Mouse (Mus musculus) testis, postnatal 10 days (tissue): ENCODE results near the gene Arrdc2.
"Not testable (repeated sequence)": the region's sequence is repeated elsewhere in the genome, so short reads cannot be mapped to it uniquely, and the experiment has no call there.

Experiments
- DNase-seq: peaks from one replicate; pipeline ENCODE4 v3.0.0; 2021; ENCODE audit warnings: low spot score

Gene Arrdc2

DNA sequence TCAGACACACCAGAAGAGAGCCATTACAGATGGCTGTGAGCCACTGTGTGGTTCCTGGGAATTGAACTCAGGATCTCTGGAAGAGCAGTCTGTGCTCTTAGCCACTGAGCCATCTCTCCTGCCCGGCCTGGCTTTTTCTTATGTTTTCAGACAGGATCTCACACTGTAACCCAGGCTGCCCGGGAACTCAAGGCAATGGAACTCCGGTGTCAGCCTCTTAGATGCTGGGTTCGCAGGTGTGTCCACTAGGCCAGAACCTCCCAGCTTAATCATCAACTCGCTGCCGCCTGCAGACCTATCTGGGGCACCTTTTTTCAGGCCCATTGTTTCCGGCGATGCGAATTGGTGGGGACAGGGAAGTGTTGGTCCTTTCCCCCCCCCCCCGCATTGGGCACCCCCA is 1.1 kb upstream of the Arrdc2 start:
- no peak for DNase-seq

DNA sequence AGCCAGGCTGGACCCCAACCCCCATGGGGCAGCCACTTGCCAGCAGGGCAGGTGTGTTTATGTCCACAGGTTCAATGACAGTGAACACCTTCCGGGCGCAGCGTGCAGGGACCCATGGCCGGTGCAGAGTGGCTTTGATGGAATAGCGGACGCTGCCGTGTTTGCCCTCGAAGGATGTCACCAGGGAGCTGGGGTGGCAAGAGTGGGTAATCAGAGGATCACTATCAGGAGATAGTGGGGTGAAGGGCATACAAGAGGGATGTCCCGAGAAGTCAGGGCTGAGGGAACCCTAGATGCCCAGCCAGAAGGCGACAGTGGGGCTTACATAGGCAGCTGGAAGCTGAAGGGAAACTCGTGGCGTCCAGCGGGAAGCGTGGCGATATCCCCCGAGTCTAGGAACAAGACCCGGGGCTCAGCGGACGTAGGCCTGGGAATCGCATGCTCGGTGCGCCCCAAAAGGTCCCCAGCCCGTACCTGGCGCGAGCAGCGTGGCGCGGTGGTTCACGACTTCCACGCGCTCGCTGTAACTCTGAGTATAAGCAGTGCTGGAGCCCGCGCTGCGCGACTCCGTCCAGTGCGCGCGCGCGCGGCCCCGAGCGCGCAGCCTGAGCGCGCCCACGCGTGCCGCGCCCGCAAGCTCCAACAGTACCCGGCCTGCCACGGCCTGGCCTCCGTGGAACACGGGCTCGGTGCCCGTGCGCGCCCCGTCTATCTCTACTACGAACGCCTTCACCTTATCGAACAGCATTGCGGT is 689 bp downstream of the Arrdc2 start:
- no peak for DNase-seq

DNA sequence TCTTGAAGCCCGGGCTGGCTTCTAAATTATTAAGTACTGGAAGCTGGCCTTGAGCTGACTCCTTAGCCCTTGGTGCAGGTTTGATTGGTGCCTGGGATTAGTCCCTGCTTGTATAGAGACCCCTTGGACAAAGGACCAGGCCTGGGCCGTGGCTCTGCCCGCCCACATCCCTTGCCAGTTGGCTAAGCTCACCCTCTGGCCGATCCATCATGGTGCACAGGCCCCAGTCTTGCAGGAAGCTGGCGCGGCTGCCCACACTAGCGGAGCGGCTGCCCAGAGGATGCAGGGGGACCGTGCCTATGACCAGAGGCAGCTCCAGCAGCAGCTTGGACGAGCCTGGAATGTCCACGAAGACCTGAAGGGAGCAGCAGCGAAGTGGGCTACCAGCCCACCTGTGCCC is 2.9 kb downstream of the Arrdc2 start:
- no peak for DNase-seq

DNA sequence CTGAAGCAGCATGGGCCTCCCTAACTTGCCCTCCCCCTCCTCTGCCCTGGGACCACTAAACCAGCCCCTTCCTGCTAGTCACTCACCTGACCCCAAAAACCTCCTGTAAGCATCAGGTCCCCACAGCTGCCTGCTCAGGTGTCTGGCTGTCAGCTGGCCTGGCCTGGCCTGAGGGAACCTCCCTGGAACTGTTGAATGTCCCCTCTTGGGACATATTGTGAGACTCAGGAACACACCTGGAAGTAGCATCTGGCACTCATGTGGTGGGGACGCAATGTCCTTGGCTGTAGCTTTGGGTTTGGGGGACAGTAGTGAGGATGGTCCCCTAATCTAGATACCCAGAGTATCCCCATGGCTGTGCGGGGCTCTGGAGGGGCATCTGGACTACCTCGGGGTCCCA is 5.4 kb downstream of the Arrdc2 start:
- no peak for DNase-seq

DNA sequence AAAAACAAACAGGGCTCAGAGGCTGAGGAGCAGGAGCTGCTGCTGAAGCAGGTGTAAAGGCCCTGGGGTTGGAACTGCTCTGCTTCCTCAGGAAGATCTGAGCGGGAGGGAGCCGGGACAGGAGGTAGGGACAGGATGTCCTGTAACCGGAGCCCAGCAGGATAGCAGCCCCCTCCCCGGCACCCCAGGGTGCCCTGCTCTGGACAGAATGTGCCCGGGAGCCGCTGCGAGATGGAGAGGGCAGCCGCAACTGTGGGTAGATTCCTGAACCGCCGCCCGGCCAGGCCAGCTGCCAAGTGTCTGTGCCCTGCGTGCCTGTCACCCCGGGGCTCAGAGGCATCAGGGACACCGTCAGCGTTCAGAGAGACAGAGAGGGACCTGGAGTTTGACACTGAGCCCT is 6.0 kb downstream of the Arrdc2 start:
- peak; percentile 64 for DNase-seq

DNA sequence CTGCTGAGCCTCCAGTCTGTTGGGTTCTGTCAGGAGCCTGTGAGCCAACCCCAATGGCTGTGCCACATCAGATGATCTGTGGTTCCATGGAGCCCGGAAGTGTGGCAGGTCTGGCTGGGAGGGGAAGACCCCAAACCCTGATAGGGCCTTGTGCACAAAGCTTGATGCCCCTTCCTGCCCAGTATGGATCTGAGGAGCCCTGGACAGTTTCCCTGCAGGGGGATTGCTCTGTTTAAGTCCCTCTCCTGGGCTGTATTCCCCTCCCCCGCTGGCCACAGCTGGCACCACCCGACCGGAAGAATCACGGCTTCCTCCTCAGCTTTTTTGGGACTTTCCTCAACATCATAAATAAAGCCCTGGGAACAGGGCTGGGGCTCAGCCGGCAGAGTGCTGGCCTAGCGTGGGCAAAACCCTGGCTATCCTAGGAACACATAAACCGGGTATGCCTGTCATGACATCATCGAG is 6.5 kb downstream of the Arrdc2 start:
- DNase-seq = no peak

DNA sequence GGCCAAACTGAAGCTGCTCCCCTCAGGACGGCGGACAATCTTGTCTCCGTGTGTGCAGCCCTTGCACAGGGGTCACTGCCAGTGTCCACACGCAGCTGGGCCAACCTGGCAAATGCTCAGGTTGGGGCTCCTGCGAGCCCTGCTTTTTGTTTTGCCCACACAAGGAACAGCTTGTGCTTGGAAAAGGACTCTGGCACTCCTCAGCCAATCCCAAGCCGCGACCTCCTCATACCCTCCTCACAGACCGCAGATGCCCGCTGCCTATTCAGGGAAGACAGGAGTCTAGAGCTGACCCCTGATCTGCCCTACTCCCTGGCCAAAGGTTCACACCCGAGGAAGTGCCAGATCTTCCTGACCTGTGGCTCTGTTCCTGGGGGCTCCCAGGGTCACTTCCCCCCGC is 7.1 kb downstream of the Arrdc2 start:
- no peak for DNase-seq

DNA sequence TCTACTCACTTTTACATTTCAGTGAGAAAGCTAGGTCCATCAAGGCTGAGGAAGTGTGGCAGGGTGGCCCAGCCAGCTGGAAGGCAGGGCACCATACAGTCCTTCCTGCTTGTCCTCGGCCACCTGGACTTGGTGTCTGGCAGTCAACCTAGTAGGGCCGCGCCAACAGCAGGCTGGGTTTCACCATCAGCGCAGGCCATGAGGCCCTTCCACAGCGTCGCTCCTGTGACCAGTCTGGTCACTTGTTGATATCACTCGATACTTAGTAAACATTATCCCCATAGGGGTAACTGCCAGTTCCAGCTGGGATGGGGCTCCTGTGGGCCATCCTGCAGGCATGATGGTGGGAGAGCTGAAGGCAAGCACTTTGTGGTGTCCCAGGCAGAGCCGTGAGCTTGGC is 8.0 kb downstream of the Arrdc2 start:
- DNase-seq = no peak

DNA sequence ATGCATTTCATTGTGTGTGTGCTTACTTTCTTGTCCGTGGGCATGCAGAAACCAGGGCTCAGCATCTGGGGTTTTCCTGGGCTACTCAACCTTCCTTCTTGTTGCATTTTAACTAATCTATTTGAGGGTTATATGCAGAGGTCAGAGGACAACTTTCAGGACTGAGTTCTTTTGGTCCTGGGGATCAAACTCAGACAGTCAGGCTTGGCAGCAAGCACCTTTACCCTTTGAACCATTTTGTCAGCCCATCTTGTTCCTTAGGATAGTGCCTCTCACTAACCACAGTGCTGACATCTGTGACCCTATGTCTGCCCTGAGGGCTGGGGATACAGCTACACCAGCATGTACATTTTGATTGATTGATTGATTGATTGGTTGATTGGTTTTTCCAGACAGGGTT is 11.7 kb downstream of the Arrdc2 start:
- no peak for DNase-seq

DNA sequence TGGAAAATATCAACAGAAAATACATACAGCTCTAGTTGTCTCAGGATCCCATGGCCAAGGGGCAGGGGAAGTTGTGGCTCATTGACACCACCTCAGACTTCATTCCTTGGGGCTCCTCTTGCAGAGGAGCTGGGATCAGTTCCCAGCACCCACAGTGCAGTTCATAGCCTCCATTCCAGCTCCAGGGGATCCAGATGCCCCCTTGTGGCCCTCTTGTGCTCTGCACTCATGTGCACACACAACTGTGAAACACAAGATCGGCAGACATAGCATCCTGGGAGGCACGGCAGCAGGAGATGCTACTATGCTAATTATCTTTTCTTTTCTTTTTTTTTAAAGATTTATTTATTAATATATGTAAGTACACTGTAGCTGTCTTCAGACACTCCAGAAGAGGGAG is 12.5 kb downstream of the Arrdc2 start:
- DNase-seq = no peak

DNA sequence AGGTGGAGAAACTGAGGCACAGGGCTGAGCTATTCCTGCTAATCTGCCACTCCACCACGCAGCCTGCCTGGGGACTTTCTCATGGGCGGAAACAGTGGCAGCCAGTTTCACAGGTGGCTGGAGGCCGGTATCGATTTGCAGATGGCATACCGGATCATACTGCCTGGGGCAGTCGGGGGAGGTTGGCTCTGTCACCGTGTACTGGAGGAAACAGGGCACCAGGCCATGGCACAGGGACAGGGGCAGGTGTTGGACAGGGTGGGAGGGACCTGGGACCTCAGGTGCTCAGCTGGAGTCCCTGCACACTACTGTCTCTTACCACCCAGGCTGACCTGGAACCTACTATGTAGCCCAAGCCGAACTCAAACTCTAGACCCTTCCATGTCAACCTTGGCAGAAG is 13.7 kb downstream of the Arrdc2 start:
- DNase-seq = no peak

DNA sequence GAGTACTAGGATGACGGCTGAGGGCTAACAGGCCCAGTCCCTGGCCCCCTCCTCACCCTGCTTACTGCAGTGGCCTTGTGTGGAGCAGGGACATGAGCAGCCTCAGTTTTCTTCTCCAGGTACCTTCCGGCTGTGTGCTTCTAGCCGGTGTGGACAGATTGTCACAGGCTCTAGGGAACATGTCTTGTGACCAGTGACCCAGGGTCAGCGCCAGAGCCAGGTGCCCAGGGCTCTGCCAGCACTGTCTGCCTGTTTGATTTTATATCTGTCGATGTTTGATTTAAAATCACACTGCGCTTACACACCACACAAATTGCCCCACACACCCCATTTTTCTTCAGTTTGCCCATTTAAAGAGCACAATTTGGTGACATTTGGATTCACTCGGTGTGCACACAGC is 15.7 kb downstream of the Arrdc2 start:
- DNase-seq = no peak

DNA sequence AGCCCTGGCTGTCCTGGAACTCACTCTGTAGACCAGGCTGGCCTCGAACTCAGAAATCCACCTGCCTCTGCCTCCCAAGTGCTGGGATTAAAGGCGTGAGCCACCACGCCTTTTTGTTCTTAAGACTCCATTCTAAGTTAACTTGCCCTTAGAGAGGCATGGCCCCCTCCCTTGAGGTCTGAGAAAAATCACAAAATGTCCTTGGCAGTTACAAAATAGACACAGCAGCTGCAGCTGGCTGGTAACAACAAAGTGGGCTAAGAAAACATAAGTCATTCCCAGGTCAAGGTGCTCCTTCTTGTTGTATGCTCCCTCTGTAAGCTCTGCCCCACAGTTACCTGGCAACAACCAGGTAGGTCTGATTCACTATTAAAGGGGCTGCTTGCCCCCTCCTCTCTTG is 16.9 kb downstream of the Arrdc2 start:
- not testable (repeated sequence) for DNase-seq

DNA sequence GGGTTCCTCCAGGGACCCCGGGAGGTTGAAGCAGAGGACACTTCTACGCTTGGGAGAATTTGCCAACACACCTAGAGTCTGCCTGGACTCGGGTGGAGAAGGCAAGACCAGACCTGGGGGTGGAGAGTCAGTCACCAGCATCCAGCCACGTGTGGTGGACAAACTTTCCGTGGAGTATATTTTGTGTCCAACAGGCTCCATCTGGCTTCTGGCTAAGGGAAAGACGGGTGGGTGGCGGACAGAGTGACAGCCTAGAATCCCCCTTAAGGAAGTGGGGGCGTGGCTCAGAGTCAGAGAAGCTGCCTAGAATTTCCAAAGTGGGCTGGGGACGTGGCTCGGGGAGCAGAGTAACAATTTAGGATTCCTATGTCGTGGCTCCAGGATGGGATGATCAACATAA is 17.5 kb downstream of the Arrdc2 start:
- DNase-seq = no peak

DNA sequence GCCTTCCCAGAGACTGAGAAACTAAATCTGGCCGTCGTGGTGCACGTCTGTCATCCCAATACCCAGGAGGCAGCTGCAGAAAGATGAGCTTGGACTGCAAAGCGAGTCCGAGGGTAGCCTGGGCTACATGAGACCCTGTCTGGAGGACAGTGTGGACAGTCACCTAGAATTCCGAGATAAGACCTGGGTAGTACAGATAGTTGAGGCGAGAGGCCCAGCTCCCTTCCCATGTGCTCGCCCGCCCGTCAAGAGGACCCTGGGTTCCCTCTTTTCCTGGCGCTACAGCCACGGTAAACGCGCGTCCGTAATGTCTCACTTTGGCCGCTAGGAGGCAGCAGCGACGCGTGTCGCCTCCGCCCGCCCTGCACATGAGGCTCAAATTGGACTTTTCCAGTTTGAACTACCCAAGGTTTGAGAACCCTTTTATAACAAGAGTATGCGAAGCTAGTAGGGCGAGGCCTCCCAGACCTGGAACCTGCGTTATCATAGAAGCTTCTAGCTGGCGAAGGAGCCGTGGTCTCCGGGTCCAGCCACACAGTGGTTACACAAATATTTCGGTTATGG is 18.0 kb downstream of the Arrdc2 start:
- peak; percentile 84 for DNase-seq

DNA sequence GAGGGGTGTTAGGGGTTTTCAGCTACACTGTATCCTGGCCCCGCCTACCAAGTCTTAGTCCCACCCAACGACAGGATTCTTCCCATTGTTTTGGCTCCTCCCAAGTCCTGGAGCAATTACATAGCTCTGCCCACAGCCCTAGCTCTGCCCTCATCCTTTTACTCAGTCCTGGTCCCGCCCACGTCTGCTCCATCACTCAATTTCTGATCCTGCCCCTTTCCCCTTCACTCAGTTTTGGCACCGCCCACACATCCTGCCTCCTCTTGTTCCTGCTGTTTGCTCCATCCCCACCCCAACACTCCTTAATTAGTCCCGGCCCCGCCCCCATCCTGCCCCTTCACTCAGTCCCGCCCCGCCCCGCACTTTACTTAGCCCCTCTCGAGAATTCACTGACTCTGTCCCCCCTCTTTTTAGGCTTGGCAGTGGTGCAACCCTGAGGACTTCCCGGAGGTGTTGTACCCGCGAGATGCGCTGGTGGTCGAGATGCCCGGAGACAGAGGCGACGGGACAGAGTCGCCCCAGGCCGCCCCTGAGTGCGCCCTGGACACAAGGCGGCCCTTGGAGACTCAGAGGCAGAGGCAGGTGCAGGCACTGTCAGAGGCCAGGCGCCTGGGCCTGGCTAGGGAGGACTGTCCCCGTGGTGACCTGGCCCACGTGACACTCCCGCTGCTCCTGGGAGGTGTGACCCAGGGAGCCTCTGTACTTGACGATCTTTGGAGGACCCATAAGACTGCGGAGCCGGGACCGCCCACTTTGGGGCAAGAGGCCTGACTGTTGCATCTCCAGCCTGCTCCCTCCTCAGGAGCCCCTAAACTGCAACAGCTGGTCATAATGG is 19.2 kb downstream of the Arrdc2 start:
- DNase-seq = peak; percentile 77

DNA sequence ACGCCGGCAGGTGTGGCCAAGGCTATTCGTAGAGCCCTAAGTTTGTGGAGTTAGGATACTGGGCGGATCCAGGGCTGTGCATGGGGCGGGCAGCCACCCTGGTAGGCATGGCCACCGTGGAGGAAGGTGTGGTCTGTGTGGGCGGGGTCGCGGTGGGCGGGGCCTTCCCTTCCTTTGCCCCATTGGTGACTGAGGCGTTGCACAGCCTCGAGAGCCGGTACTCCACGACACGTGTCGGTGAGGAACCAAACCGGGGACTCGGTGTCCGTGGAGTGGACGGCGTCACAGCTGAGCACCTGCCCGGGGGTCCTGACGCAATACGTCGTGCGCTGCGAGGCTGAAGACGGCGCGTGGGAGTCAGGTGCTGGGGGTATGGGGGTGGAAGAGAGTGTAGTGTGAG is 22.8 kb downstream of the Arrdc2 start:
- DNase-seq = peak; percentile 71

DNA sequence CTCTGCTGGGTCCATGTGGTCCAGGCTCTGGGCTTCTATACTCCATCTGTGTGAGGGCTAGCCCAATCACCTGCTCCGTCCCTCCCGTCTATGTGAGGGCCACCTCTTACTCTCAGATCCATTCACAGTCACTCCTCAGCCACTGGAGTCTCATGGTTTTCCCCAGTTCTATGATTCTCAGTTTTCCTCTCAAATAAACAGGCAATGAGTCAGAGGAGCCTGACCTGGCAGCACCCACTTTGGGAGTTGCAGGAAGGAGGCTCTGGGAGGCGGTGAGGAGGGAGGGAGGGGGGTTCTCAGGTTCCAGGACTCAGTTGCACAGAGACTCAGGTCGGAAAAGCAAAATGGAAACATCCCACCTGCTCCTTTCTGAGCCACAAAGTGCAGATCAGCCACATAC is 26.6 kb downstream of the Arrdc2 start:
- no peak for DNase-seq

DNA sequence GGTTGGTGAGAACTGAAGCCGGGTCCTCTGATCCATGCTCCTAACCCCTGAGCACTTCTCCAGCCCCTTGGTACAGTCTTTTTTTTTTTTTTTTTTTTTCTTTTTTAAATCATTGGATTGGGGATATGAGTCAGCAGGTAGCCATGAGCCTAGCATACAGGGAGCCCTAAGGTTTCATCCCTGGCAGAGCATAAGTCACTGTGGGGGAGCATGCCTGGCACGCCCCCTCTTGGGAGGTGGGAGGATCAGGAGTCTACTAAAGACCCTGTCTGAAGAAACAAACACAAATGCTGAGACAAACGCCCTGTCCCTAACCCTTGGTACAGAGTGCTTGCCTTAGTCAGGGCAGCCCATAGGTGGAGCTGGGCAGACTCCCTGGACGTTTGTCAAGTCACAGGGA is 27.5 kb downstream of the Arrdc2 start:
- DNase-seq = no peak

DNA sequence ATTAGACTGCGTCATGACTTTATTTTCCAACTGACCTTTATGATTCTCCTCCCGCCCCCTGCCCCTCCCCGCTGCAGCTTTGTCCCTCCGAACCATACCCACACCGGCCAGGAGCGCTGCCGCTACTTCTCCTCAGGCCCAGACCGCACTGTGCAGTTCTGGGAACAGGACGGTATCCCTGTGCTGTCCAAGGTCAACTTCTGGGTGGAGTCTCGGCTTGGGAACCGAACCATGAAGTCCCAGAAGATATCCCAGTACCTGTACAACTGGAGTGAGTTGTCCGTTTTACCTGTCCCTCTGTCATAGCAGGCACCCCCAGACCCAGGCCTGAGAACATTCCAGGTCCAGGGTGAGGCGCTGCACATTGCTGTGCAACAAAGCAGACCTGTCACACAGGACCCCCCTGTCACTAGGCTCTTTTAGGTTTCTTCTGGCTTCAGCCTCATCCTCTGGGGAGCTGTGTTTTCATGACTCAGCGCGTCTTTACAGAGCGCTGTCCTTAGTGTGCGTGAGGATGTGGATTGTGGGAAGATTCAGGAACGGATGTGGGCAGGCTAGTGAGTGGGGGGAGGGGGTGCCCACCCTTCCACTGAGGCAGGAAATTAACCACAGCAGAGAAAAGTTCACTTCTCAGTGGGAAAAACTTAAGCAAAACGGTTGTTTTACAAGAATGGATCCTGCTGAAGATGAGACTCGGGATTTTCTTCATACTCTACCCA is 28.4 kb downstream of the Arrdc2 start:
- DNase-seq = no peak

DNA sequence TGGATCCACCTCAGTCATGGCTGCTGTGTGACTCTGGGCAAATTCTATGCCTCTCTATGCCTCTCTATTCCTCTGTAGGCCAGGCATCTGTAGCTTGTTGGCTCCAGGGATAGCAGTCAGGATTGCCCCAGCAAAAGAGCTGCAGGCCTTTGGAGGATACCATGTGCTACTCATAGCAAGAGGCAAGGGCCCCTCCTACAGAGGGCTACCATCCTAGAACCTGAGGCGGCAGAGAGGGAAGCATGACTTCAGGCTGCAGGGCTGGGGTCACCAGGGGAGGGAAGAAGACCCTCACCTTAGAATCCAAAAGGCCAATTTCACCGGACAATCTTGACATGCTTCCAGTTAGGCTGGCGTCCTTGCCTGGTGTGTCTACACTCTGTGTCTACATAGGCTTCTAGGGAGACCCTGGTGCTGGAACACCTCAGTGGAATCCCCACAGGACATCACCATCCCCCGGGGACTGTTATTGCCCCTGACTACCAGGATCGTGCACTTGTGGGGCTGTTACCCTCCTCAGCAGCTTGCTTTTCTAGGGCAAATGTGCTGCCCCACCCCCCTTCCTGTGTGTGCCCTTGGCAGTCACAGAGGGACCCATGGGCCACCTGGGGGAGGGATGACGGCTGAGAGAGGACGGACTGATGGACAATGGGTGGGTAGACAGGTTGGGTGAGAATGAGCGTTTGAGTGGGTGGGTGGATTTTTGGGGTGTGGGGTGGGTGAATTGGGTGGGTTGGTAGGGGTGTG is 30.4 kb downstream of the Arrdc2 start:
- no peak for DNase-seq

DNA sequence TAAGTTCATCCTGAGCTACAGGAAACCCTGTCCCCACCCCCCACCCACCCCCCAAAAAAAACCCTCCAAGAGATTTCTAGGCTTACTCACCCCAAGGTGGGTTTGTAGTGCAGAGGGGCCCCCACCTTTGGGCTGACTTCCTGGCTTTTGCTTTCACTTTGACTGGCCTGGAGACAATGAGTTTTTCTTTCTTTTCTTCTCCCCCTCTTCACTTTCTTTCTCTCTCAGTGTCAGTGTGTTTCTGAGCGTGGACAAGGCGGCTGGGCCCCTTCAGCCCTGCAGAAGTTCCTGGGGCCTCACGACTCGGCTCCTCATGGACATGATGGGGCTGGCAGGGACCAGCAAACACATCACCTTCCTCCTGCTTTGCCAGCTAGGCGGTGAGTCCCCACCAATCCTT is 31.3 kb downstream of the Arrdc2 start, which contains the start of gene Il12rb1:
TSS of gene Il12rb1 (plus strand) at position 211 of the 400 bp plus-strand sequence.
- DNase-seq = no peak
